Mouse (Mus musculus) thymus, adult 2 months (tissue): ENCODE measurements around the gene Fam162a.

Experiments used
- CTCF ChIP-seq: fragments of 200-500 bp; IDR thresholded peaks from 2 replicates; pipeline ENCODE4 v1.5.1; 2012; ENCODE audit warnings: mild to moderate bottlenecking, control low read depth, low read length, moderate library complexity, borderline replicate concordance; ENCODE audit not compliant: control insufficient read depth, poor library complexity, insufficient read depth; ENCODE audit errors: extremely low read depth
- POLR2A ChIP-seq: fragments of 200-500 bp; IDR thresholded peaks from 2 replicates; pipeline ENCODE4 v1.6.1; 2012; ENCODE audit warnings: mild to moderate bottlenecking, low read length, control low read depth, moderate library complexity; ENCODE audit not compliant: control insufficient read depth, poor library complexity, insufficient read depth; ENCODE audit errors: extremely low read depth

DNA sequence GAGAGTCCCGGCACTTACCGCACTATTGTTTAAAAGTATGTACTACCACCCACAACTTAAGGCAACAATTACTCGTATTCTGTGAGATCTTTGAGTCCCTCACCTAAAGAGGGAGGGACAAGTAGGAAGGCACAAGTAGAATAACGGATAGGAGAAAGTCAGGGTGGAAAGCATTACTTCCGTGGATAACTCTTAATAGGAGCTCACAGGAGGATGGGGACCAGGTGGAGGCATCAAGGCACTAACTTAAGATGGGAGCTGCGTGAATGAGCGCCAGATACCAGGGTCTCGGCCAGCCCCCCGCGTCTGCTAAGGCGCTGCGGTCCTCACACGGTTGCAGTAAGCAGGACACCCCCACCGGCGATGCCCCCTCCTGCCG, 334 bp downstream of the Fam162a start:
- TF ChIP-seq CTCF (no peak), POLR2A (no peak)
